Mouse (Mus musculus): ENCODE results near the gene Phox2a.

Gene Phox2a

GRCm38 (mm10) chr7:101817861-101818401 lies at the start of gene Phox2a:
Gene Phox2a, plus strand, starts transcription at chr7:101818313.
- no peak for DNase-seq (ENCODE audit: low spot score)

DNA sequence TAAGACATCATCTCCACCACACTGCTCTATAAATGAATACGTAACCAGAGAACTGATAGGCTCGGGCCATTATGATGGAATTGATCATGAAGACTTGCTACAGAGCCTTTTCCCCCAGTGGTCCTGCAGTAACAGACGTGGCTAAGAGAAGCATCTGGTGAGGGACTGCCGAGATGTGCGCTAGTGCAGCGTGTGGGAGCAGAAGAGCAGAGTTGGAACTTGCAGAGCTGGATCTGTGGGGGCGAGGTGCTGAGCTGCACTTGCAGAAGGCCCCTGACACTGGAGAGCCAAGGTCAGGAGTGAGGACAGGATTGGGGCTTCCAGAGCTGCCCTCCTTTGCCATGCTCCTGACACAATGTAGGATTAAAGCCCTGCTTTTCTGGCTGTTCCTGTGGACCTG lies 48.1 kb upstream of the Phox2a start:
- no peak for DNase-seq (ENCODE audit: low spot score)

DNA sequence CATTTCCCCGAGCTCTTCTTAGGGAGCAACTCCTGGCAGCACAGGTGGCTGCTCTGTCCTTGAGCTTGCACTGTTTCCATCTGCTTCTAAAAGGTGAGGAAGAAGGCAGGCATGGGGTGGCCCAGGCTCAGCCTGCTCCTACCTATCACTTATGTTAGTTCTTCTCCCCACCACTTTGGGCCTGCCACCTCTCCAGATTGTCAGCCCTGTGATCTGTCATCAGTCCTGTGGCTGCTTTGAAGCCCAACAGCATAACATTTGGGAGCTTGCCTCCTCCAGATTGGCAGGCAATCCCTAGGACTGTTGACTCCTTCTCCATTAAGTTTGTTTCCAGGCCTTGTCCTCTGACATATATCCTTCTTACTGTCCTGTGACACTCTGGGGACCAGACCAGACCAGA lies 46.5 kb upstream of the Phox2a start:
- DNase-seq (ENCODE audit: low spot score): no peak

DNA sequence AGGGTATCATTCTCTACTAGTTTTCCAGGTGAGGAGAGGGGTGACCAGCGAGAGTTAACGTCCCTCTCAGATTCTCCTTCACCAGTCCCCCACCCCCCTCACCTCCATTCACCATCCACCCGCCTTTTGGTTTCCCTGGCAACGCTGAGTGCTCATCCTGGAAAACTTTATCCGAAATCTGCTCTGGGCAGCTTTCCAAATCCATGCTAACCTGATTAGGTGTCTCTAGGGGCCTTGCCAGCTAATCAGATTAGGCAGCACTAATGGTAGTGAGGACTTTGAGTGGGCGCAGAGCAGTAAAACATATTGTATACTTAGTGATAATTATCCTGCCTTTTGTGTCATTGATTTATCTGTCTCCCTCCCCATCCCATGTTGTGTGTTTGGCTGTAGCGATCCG lies 45.4 kb upstream of the Phox2a start:
- peak; percentile 21 for DNase-seq (ENCODE audit: low spot score)

- no peak for DNase-seq (ENCODE audit: low spot score)
These were observed 41.1 kb upstream of the Phox2a start for GRCm38 (mm10) chr7:101777053-101777452.

DNA sequence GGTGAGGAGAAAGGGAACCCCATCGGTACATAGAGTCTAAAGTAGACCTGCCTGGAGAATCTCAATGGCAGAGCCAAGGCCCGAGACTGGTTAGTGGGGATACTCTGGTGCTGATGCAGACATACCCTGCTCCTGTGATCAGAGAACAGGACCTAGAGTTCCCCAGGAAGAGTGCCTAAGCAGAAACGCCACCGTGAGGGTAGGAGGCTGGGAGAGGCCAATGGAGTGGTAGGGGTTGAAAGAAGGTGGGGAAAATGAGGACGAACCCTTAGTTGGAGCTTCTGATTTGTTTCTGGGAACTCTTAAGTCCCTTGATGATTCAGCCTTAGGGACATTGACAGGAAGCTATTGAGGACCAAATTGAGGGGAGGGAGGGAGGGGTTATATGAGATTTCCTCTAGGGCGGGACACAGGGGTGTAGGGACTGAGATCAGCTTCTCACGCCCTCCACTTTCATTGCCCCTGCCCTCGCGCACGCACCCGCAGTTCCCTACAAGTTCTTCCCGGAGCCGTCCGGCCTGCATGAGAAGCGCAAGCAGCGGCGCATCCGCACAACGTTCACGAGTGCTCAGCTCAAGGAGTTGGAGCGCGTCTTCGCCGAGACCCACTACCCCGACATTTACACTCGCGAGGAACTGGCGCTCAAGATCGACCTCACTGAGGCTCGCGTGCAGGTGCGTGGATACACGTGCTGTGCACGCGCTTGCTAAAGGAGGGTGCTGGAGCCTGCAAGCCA lies 2.4 kb downstream of the Phox2a start:
- DNase-seq (ENCODE audit: low spot score): no peak

- no peak for DNase-seq (ENCODE audit: low spot score)
These were observed 3.7 kb downstream of the Phox2a start for GRCm38 (mm10) chr7:101821571-101822501.

DNA sequence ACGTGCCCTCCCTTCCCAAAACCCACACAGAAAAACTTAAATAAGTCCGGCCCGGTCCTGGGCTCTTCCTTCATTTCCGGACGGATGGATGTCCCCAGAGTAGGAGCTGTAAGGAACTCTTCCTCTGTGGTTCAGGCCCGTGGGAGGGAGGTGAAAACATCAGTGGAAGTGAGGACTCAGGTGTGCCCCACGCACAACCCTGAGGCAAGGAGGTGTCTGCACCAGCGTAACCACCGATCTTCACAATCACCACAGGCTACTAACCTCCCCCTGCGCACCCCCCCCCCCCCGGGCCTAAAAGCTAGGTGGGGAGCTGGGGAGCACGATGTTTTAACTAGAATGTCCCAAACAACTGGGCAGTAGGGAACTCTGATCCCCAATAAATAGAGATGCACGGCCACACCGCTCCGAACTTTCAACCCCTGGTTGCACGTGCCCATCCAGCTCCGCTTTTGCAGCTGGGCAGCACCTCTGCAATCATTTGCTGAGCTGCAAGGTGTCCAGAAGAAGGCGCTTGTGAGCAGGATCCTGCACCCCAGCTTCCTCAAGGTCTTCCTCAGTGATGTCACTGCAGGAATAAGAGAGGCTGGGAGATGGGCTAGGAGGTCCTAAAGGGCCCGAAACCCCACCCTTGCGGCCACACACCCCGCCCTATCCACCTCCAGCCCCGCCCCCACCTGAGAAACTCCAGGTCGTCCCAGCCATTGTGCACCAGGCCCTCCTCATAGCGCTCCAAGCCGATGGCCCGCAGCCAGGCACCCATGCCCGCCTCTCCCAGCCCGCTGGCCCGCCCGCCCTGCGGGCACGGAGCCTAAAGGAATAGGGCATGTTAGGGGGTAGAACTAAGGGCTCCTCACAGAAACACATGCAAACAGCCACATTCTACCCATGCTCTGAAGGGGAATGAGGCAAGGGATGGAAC lies 5.0 kb downstream of the Phox2a start:
- DNase-seq (ENCODE audit: low spot score): no peak

DNA sequence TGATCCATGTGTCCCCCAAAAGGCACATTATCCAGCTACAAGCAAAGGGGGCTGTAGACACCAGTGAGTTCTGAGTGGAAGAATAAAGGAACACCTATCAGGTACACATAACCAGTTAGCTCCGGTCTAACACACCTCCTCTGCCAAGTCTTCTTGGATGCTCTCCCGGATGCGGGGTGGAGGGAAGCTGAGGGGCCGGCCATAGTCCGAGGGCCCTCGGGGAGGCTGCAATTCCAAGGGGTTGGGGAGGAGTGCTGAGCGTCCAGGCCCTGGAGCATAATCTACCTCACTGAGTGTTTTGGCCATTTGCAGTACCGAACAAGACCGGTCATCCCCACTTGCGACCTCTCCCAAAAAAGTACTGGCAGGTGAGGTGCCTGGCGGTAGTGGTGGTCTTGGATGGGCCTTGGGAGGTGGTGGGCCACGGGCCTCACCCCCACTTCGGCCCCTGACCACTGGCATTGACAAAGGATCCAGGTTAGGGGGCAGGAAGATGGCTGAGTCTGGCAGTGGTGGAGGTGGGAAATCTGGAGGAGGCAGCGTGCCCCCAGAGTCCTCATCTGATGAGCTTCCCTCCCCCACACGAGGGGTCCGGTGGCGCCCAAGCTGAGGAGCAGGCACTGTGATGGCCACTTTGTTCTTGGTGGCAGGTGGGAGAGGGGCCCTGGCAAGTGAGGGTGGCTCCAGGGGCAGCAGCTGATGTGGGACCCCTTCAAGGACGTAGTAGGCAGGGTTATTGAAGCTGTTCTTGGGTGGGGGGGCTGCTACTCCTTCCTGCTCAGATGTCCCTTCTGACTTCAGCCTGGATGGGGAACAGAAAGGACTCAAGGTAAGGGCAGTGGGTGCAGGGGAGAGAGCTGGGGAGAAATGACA lies 5.9 kb downstream of the Phox2a start:
- DNase-seq (ENCODE audit: low spot score): no peak

DNA sequence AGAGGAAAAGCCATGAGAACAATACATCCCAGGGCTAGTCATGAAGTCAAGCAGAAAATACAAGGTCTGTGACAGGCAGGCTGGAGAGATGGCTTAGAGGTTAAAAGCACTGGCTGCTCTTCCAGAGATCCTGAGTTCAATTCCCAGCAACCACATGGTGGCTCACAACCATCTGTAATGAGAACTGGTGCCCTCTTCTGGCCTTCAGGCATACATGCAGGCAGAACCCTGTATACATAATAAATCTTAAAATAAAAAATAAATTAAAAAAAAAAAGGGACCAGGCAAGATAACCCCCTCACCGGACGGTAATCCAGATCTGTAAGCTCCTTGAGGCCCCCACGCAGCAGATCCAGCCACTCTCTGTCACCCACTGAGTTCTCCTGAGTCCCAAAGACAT lies 12.3 kb downstream of the Phox2a start:
- no peak for DNase-seq (ENCODE audit: low spot score)

DNA sequence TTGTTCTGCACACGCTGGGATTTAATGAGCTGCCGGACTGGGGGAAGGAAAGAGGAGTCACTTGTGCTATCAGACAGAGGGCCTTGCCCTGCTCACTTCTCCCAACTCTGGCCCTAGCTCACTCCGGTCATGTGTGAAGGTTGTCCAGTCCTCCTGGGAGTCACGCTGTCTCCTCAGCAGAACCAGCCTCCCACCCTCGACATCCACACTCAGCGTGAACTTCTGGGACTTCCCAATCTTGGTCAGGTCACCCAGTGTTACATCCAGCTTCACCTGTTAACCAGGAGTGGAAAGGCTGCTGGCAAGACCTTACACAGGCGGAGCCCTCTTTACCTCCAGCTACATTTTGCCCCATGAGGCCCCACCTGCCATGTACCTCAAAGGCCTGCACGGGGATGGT lies 13.3 kb downstream of the Phox2a start:
- DNase-seq (ENCODE audit: low spot score): no peak

DNA sequence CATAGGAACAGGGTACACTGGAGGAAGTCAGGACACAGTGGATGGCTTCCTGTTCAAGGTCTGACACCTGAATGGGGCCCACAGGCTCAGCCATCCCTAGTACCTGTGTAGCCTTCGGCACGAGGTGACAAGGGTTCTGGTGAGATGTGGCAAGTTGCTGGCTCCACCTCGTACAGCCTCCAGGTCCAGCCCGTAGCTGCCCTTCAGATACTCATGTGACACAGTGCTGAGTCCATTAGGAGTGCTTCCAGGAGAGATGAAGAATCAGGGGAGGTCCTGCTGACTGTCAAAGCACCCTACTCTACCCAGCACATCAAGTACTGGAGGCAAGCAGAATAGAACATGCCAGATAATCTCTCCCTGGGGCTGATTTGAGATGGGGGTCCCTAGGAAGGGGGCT lies 14.3 kb downstream of the Phox2a start:
- no peak for DNase-seq (ENCODE audit: low spot score)

DNA sequence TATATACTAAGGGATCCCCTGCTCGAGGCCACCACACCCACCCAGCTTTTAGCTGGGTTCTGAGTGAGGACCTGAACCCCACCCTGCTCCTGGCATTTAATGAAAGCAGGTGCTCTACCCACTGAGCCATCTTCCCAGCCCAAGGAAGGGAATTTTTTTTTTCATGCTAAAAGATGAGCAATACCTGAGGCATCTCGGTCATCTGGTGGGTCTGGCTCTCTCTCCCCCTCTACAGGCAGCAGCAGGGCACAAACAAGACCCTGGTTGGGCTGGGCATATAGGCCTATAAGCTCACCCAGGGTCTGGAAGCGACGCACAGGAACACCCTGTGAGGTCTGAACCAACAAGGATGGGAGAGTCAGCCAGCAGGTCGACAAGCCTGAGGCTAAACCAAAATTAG lies 15.2 kb downstream of the Phox2a start:
- no peak for DNase-seq (ENCODE audit: low spot score)

GRCm38 (mm10) chr7:101833916-101834584 lies 15.9 kb downstream of the Phox2a start:
- DNase-seq (ENCODE audit: low spot score): no peak

DNA sequence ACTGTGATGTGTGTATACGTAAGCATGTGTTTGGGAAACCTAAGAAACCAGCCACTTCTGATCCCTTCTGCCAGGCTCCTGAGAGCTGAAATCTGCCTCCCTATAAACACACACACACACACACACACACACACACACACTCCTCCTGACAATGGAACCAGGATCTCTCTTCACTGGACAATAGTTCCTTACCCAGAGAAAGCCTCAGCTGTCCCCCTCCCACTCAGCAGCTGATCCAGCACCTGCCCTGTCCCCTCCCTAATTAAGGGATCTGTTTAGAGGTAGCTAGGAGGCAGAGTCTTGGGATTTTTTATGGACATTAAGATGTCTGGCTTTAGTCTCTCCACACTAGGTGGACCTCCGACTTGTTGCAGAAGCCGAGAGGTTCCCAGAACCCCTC lies 16.8 kb downstream of the Phox2a start:
- DNase-seq (ENCODE audit: low spot score): no peak

- DNase-seq (ENCODE audit: low spot score): no peak
These were observed 17.5 kb downstream of the Phox2a start for GRCm38 (mm10) chr7:101835457-101836109.

- DNase-seq (ENCODE audit: low spot score): no peak
These were observed 18.4 kb downstream of the Phox2a start for GRCm38 (mm10) chr7:101836271-101837153.

- no peak for DNase-seq (ENCODE audit: low spot score)
These were observed 19.1 kb downstream of the Phox2a start for GRCm38 (mm10) chr7:101837154-101837605.

Measured in layer of hippocampus, adult 9-10 months (tissue).